Mouse (Mus musculus) urinary bladder, postnatal 36 days (tissue): ENCODE measurements around the gene Txnip.
"Not testable (repeated sequence)": the region's sequence is repeated elsewhere in the genome, so short reads cannot be mapped to it uniquely, and the experiment has no call there.

Source experiments
- DNase-seq, 2 experiments: peaks; one replicate each; pipeline ENCODE4 v3.0.0; 2022; ENCODE audit warnings: low spot score in 2 of 2, mixed read lengths in 1 of 2

The Txnip gene

GRCm38 (mm10) chr3:96557694-96558093 is at the start of gene Txnip:
Gene Txnip (plus strand): TSS chr3:96557957.
- peak; percentile 100 for DNase-seq

- DNase-seq = not testable (repeated sequence)
Measured at GRCm38 (mm10) chr3:96507966-96508365, 49.8 kb upstream of the Txnip start.

GRCm38 (mm10) chr3:96520171-96520570 is 37.6 kb upstream of the Txnip start:
- no peak for DNase-seq

- DNase-seq = no peak
Measured at GRCm38 (mm10) chr3:96522149-96522548, 35.6 kb upstream of the Txnip start.

GRCm38 (mm10) chr3:96524028-96524810 is 33.5 kb upstream of the Txnip start:
- DNase-seq = no peak

GRCm38 (mm10) chr3:96524914-96525313 is 32.8 kb upstream of the Txnip start, which contains the start of gene Hfe2:
Gene Hfe2 (plus strand): TSS chr3:96525172.
- DNase-seq = no peak

GRCm38 (mm10) chr3:96526013-96526762 is 31.6 kb upstream of the Txnip start:
- no peak for DNase-seq

GRCm38 (mm10) chr3:96526864-96527542 is 30.8 kb upstream of the Txnip start:
- DNase-seq = no peak

- no peak for DNase-seq
Measured at GRCm38 (mm10) chr3:96528506-96528905, 29.3 kb upstream of the Txnip start.

GRCm38 (mm10) chr3:96532050-96532449 is 25.7 kb upstream of the Txnip start:
- DNase-seq = no peak

GRCm38 (mm10) chr3:96534300-96534699 is 23.5 kb upstream of the Txnip start:
- DNase-seq = no peak

GRCm38 (mm10) chr3:96539316-96539715 is 18.4 kb upstream of the Txnip start:
- no peak for DNase-seq

GRCm38 (mm10) chr3:96540740-96541139 is 17.0 kb upstream of the Txnip start:
- no peak for DNase-seq

- no peak for DNase-seq
Measured at GRCm38 (mm10) chr3:96541328-96542078, 16.3 kb upstream of the Txnip start.

- DNase-seq = no peak
Measured at GRCm38 (mm10) chr3:96542554-96542953, 15.2 kb upstream of the Txnip start.

GRCm38 (mm10) chr3:96543345-96543744 is 14.4 kb upstream of the Txnip start:
- no peak for DNase-seq

GRCm38 (mm10) chr3:96545565-96545964 is 12.2 kb upstream of the Txnip start:
- no peak for DNase-seq

GRCm38 (mm10) chr3:96546880-96547279 is 10.9 kb upstream of the Txnip start:
- no peak for DNase-seq

- DNase-seq = peak in 1 of 2 experiments; percentile 81
Measured at GRCm38 (mm10) chr3:96547389-96547960, 10.3 kb upstream of the Txnip start.

GRCm38 (mm10) chr3:96548824-96549223 is 8.9 kb upstream of the Txnip start:
- DNase-seq = no peak

- DNase-seq = no peak
Measured at GRCm38 (mm10) chr3:96549346-96549745, 8.4 kb upstream of the Txnip start.
